Comparison of ENCODE assay signal across 27 mouse cellular contexts in genomic region chr14:107329302-107329701, GRCm38 (mm10).
A peak's percentile ranks its signal among the peaks of the same experiment; 100 is the strongest.
DNase-seq lines count a peak whose midpoint lies in the region; ATAC-seq and TF ChIP-seq lines count a peak whose summit lies in the region.
"Had no signal": no experiment of that assay in that cellular context is flagged by ENCODE, and none has a peak within 500 bp of the region (broad histone marks: within the 10 kb centered on the region; RNA-seq: fewer than 3 reads in every experiment).

No protein-coding gene starts in this region.

- H3K9me3 ChIP-seq in hindbrain, postnatal 0 days (ENCODE audit: low read length) = no peaks in the 10 kb centered on the region
- H3K9me3 ChIP-seq in hindbrain, embryonic 11.5 days (ENCODE audit: control insufficient read depth, low read length) = no peaks in the 10 kb centered on the region
- H3K9me3 ChIP-seq: embryonic facial prominence, embryonic 12.5 days; heart, embryonic 10.5 days; hindbrain, embryonic 10.5 days; kidney, embryonic 15.5 days; limb, embryonic 12.5 days; midbrain, embryonic 10.5 days; neural tube, embryonic 15.5 days had no signal

- TF ChIP-seq CTCF in hindbrain, postnatal 0 days (IDR thresholded peaks at IDR 0.05; ENCODE audit: low read depth) = no peak

- no peaks in the 10 kb centered on the region for H3K4me1 ChIP-seq in hindbrain, postnatal 0 days (ENCODE audit: insufficient read depth, low read length)
- no peaks in the 10 kb centered on the region for H3K4me1 ChIP-seq in hindbrain, embryonic 11.5 days (replicated peaks; ENCODE audit: control insufficient read depth, insufficient read depth, low read length)
- H3K4me1 ChIP-seq: embryonic facial prominence, embryonic 12.5 days; heart, embryonic 10.5 days; hindbrain, embryonic 10.5 days; kidney, embryonic 15.5 days; limb, embryonic 12.5 days; midbrain, embryonic 10.5 days; neural tube, embryonic 15.5 days had no signal

- H3K4me2 ChIP-seq in hindbrain, postnatal 0 days (ENCODE audit: low read depth, low read length) = no peak overlapping the region
- no peak overlapping the region for H3K4me2 ChIP-seq in hindbrain, embryonic 11.5 days (replicated peaks; ENCODE audit: low read depth, low read length)
- H3K4me2 ChIP-seq: embryonic facial prominence, embryonic 12.5 days; kidney, embryonic 15.5 days; limb, embryonic 12.5 days; liver, embryonic 11.5 days; neural tube, embryonic 15.5 days had no signal

- no peaks in the 10 kb centered on the region for H3K36me3 ChIP-seq in hindbrain, postnatal 0 days (ENCODE audit: insufficient read depth, low read length)
- H3K36me3 ChIP-seq in hindbrain, embryonic 11.5 days (ENCODE audit: control insufficient read depth, insufficient read depth, low read length) = no peaks in the 10 kb centered on the region
- H3K36me3 ChIP-seq: embryonic facial prominence, embryonic 12.5 days; heart, embryonic 10.5 days; hindbrain, embryonic 10.5 days; kidney, embryonic 15.5 days; limb, embryonic 12.5 days; midbrain, embryonic 10.5 days; neural tube, embryonic 15.5 days had no signal

- H3K27me3 ChIP-seq in hindbrain, postnatal 0 days (ENCODE audit: insufficient read depth, low read length) = no peaks in the 10 kb centered on the region
- no peaks in the 10 kb centered on the region for H3K27me3 ChIP-seq in hindbrain, embryonic 11.5 days (ENCODE audit: control insufficient read depth, insufficient read depth, low read length)
- H3K27me3 ChIP-seq: embryonic facial prominence, embryonic 12.5 days; kidney, embryonic 15.5 days; limb, embryonic 12.5 days; neural tube, embryonic 15.5 days had no signal

- no peak for ATAC-seq in hindbrain, postnatal 0 days
- ATAC-seq in hindbrain, embryonic 11.5 days (ENCODE audit: low FRiP score) = no peak
- ATAC-seq: activated CD4-positive, CD25-positive, alpha-beta regulatory T cell, adult 4 months; liver, postnatal 0 days; lung, postnatal 0 days had no signal

- peak; percentile 42 to 61 for DNase-seq in cerebellum, postnatal 10 days
- no peak for DNase-seq in cerebellum, adult 9-11 months
- peak; percentile 41 for DNase-seq in hindbrain, postnatal 0 days (ENCODE audit: low spot score)
- DNase-seq in hindbrain, embryonic 11.5 days (ENCODE audit: low spot score) = no peak
- peak; percentile 33 to 51 for DNase-seq in layer of hippocampus, adult 8-10 months (ENCODE audit: low spot score in 2 of 2)
- DNase-seq in kidney, postnatal 10 days = no peak
- no peak for DNase-seq in lung, postnatal 36 days
- DNase-seq: adrenal gland, postnatal 10 days; cerebellum, adult 9-10 months; gastrocnemius, adult 2 months; kidney, adult 11 months; kidney, postnatal 4 days; liver, postnatal 0 days; right cerebral cortex, adult 18-20 months; right cerebral cortex, postnatal 4 days; thymus, postnatal 36 days had no signal

- no peak overlapping the region for H3K27ac ChIP-seq in hindbrain, postnatal 0 days
- H3K27ac ChIP-seq in hindbrain, embryonic 11.5 days (ENCODE audit: low read depth, low read length) = no peak overlapping the region
- H3K27ac ChIP-seq: embryonic facial prominence, embryonic 12.5 days; gastrocnemius, adult 2 months; heart, embryonic 10.5 days; hindbrain, embryonic 10.5 days; kidney, embryonic 15.5 days; limb, embryonic 12.5 days; midbrain, embryonic 10.5 days; neural tube, embryonic 15.5 days had no signal

- H3K9ac ChIP-seq in hindbrain, postnatal 0 days (replicated peaks; ENCODE audit: low read length) = no peak overlapping the region
- no peak overlapping the region for H3K9ac ChIP-seq in hindbrain, embryonic 11.5 days (ENCODE audit: low read depth, low read length)
- H3K9ac ChIP-seq: embryonic facial prominence, embryonic 12.5 days; kidney, embryonic 15.5 days; limb, embryonic 12.5 days; liver, postnatal 0 days; neural tube, embryonic 15.5 days had no signal

- no peak overlapping the region for H3K4me3 ChIP-seq in hindbrain, postnatal 0 days (ENCODE audit: low read length)
- H3K4me3 ChIP-seq in hindbrain, embryonic 11.5 days (ENCODE audit: low read depth, low read length) = no peak overlapping the region
- H3K4me3 ChIP-seq: embryonic facial prominence, embryonic 12.5 days; erythroblast, embryonic 14.5 days; gastrocnemius, adult 2 months; heart, embryonic 10.5 days; hindbrain, embryonic 10.5 days; kidney, embryonic 15.5 days; limb, embryonic 12.5 days; midbrain, embryonic 10.5 days; neural tube, embryonic 15.5 days had no signal

- WGBS in hindbrain, postnatal 0 days = 54% methylated on average over 1 of the region's 1 CpGs
- WGBS in hindbrain, embryonic 11.5 days = 89% methylated on average over 1 of the region's 1 CpGs

Comparison
In these comparisons a context has a peak if more than half of its experiments do, and no peak if none do; other contexts are left out.
1. DNase-seq: peak in cerebellum, postnatal 10 days (2 of 2), hindbrain, postnatal 0 days (single experiment) and layer of hippocampus, adult 8-10 months (2 of 2); none in cerebellum, adult 9-11 months (single experiment), hindbrain, embryonic 11.5 days (single experiment), kidney, postnatal 10 days (single experiment) and lung, postnatal 36 days (single experiment).